Mouse (Mus musculus): Measurements from ENCODE around the gene Lsp1. TPM values are rescaled to one million over a fixed set of nuclear protein-coding genes. Genes with fewer than 3 reads are reported as not detected.

Lsp1 gene
- polyA plus RNA-seq, 1 experiment from 2014 or later = 5.5 TPM

DNA sequence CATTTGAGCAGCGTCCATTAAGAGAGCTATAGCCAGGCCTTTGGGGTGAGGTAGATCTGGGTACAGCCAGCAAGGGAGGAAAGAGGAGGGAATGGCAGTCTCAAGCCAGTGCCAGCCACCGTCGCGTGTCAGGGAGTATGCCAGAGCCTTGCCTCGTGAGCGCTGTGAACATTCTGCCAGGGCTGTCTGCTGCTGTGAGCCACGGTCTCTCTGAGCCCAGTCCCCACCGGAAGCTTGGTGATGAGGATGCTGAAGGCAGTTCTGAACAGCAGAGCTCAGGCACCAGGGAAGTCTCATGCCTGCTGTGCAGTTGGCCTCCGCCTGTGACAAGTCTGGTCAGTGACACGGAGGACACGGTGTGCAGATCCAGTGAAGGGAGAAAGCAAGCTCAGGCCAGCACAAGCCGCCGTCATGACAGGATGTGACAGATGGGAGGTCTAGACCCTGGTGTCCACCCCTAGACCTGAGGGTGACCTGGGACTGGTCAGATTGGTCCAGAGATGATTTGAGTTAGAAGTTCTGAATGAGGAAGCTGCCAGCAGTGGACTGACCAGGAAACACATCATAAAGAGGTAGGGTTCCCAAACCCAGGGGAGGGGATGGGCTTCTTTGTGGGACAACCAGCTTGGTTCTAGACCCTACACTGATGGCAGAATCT is 16.3 kb downstream of the Lsp1 start:
- no peak for ATAC-seq
- no peaks in the 10 kb centered on the region for H3K9me3 ChIP-seq (ENCODE audit: control insufficient read depth, low read length)
- H3K4me1 ChIP-seq (ENCODE audit: control insufficient read depth, insufficient read depth, low read depth, low read length) = peaks cover 10% of the 10 kb centered on the region
- no peak overlapping the region for H3K9ac ChIP-seq (ENCODE audit: low read depth, low read length)
- H3K4me3 ChIP-seq (ENCODE audit: low read length) = no peak overlapping the region
- H3K27me3 ChIP-seq (replicated peaks; ENCODE audit: control insufficient read depth, insufficient read depth, low read length) = no peaks in the 10 kb centered on the region; the same call in 1 of the 2 replicates
- no peak overlapping the region for H3K4me2 ChIP-seq (ENCODE audit: low read length)
- H3K27ac ChIP-seq (ENCODE audit: low read depth, low read length) = no peak overlapping the region
- H3K36me3 ChIP-seq (ENCODE audit: control insufficient read depth, insufficient read depth, low read length) = no peaks in the 10 kb centered on the region
- 82% methylated on average over 13 of the region's 13 CpGs for WGBS

DNA sequence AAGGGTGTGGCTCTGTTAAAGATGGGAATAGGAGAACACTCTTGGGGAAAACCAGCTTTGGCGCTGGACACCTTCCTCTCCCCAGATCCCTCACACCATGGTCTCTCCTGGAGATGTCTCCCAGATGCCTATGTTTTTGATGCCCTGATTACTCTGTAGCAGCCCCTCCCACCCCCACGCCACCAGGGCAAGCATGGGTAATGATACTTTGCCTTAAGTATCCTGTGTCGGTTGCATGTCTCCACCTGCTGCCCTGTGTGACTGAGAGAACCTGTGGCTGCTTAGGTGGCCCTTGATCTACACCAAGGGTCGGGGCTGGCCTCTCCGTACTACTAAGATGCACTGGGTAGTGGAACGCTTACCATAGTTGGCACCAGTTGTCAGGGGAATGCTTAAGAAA is 17.4 kb downstream of the Lsp1 start:
- H3K27ac ChIP-seq (ENCODE audit: low read depth, low read length) = no peak overlapping the region
- H3K9ac ChIP-seq (ENCODE audit: low read depth, low read length) = no peak overlapping the region
- H3K4me3 ChIP-seq (ENCODE audit: low read length) = no peak overlapping the region
- H3K9me3 ChIP-seq (ENCODE audit: control insufficient read depth, low read length) = no peaks in the 10 kb centered on the region
- WGBS = 93% methylated on average over 6 of the region's 6 CpGs
- peaks cover 10% of the 10 kb centered on the region for H3K4me1 ChIP-seq (ENCODE audit: control insufficient read depth, insufficient read depth, low read depth, low read length)
- H3K4me2 ChIP-seq (ENCODE audit: low read length) = no peak overlapping the region
- H3K36me3 ChIP-seq (ENCODE audit: control insufficient read depth, insufficient read depth, low read length) = no peaks in the 10 kb centered on the region
- H3K27me3 ChIP-seq (replicated peaks; ENCODE audit: control insufficient read depth, insufficient read depth, low read length) = no peaks in the 10 kb centered on the region; the same call in 1 of the 2 replicates
- no peak for ATAC-seq

DNA sequence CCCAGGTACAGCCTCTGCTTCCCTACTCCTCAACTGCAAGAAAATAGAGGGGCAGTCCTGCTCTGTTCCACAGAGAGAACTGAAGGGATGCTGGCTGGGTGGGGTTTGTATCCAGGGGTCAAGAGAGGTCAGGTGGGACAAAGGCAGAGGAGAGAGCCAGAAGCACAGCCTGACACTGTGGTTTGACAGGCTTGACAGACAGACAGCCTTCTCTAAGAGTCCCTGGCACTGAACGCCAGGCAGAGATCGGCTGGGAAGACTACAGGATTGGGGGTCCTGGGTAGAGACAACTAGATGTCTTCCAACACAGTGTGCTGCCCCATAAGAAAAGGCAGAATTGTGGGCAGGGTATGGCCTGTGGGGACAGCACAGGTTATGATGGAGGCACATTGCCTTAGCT is 18.0 kb downstream of the Lsp1 start:
- no peaks in the 10 kb centered on the region; the same call in 1 of the 2 replicates for H3K27me3 ChIP-seq (replicated peaks; ENCODE audit: control insufficient read depth, insufficient read depth, low read length)
- H3K9ac ChIP-seq (ENCODE audit: low read depth, low read length) = no peak overlapping the region
- H3K4me2 ChIP-seq (ENCODE audit: low read length) = no peak overlapping the region
- no peak overlapping the region for H3K27ac ChIP-seq (ENCODE audit: low read depth, low read length)
- H3K9me3 ChIP-seq (ENCODE audit: control insufficient read depth, low read length) = no peaks in the 10 kb centered on the region
- ATAC-seq = no peak
- no peaks in the 10 kb centered on the region for H3K36me3 ChIP-seq (ENCODE audit: control insufficient read depth, insufficient read depth, low read length)
- H3K4me1 ChIP-seq (ENCODE audit: control insufficient read depth, insufficient read depth, low read depth, low read length) = peaks cover 10% of the 10 kb centered on the region
- WGBS = 28% methylated on average over 2 of the region's 2 CpGs
- H3K4me3 ChIP-seq (ENCODE audit: low read length) = no peak overlapping the region

DNA sequence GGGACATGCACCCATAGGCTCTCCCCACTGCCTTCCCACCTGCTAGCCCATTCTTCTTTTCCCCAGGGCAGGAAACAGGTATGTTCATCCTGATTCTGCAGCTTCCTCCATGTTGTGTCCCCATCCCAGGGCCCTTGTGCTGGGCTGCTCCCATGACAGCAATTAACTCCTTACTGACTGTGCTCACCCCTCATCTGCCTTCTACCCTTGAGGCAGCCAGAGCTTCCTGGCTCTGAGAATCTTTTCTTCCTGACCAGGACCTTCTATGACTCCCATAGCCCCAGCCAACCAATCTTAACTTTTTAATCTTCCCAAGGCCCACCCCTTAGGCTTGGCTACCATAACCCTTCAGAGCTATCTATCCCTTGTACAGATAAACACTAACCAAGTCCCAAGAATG is 18.7 kb downstream of the Lsp1 start:
- Histone ChIP-seq H3K27ac (ENCODE audit: low read depth, low read length) (no peak overlapping the region), H3K9ac (ENCODE audit: low read depth, low read length) (no peak overlapping the region), H3K9me3 (ENCODE audit: control insufficient read depth, low read length) (no peaks in the 10 kb centered on the region), H3K36me3 (ENCODE audit: control insufficient read depth, insufficient read depth, low read length) (no peaks in the 10 kb centered on the region), H3K4me3 (ENCODE audit: low read length) (no peak overlapping the region), H3K4me2 (ENCODE audit: low read length) (no peak overlapping the region), H3K4me1 (ENCODE audit: control insufficient read depth, insufficient read depth, low read depth, low read length) (peaks cover 10% of the 10 kb centered on the region), H3K27me3 (replicated peaks; ENCODE audit: control insufficient read depth, insufficient read depth, low read length) (no peaks in the 10 kb centered on the region; the same call in 1 of the 2 replicates)
- ATAC-seq = no peak

DNA sequence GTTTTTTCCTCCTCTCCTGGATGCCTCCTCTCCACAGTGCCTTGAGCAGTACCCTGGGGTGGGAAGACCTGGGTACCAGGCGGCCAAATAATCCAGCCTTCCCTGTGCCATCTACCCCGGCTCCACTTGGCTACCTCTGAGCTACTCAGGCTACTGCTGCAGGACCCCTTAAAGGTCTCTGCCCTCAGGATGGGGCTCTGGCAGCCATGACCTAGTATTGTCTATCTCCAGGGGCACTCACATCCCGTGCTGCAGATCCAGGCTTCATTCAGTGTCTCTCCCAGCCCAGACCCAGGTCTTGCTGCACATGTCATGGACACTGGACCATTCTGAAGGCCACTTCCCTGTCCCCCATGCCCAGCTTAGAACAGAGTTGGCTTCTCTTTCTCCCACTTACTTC is 19.3 kb downstream of the Lsp1 start:
- Histone ChIP-seq H3K27ac (ENCODE audit: low read depth, low read length) (no peak overlapping the region), H3K4me2 (ENCODE audit: low read length) (no peak overlapping the region), H3K27me3 (replicated peaks; ENCODE audit: control insufficient read depth, insufficient read depth, low read length) (no peaks in the 10 kb centered on the region; the same call in 1 of the 2 replicates), H3K36me3 (ENCODE audit: control insufficient read depth, insufficient read depth, low read length) (no peaks in the 10 kb centered on the region), H3K9ac (ENCODE audit: low read depth, low read length) (no peak overlapping the region), H3K4me1 (ENCODE audit: control insufficient read depth, insufficient read depth, low read depth, low read length) (peaks cover 10% of the 10 kb centered on the region), H3K9me3 (ENCODE audit: control insufficient read depth, low read length) (no peaks in the 10 kb centered on the region), H3K4me3 (ENCODE audit: low read length) (no peak overlapping the region)
- 98% methylated on average over 3 of the region's 3 CpGs for WGBS
- no peak for ATAC-seq

DNA sequence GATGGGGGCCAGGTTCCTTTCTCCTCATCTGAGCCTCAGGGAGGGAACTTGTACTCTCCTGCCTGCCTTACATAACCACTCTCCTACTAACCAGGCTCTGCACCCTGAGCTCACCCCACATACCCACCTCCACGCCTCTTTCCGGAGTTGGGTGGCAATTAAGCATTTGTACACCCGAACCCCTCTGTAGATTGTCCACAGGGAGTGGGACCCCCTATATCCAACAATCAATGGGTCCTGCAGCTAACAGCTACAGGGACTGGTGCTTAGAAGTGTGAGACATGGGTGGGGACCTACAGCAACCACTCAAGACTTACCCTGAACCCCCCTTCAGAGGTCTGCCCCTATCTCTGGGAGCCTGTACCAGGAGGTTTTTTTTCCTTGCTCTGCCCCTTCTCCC is 20.1 kb downstream of the Lsp1 start:
- Histone ChIP-seq H3K27ac (ENCODE audit: low read depth, low read length) (no peak overlapping the region), H3K36me3 (ENCODE audit: control insufficient read depth, insufficient read depth, low read length) (no peaks in the 10 kb centered on the region), H3K4me1 (ENCODE audit: control insufficient read depth, insufficient read depth, low read depth, low read length) (peaks cover 10% of the 10 kb centered on the region), H3K4me2 (ENCODE audit: low read length) (no peak overlapping the region), H3K27me3 (replicated peaks; ENCODE audit: control insufficient read depth, insufficient read depth, low read length) (no peaks in the 10 kb centered on the region; the same call in 1 of the 2 replicates), H3K9me3 (ENCODE audit: control insufficient read depth, low read length) (no peaks in the 10 kb centered on the region), H3K4me3 (ENCODE audit: low read length) (no peak overlapping the region), H3K9ac (ENCODE audit: low read depth, low read length) (no peak overlapping the region)
- 91% methylated on average over 3 of the region's 3 CpGs for WGBS
- ATAC-seq = no peak

DNA sequence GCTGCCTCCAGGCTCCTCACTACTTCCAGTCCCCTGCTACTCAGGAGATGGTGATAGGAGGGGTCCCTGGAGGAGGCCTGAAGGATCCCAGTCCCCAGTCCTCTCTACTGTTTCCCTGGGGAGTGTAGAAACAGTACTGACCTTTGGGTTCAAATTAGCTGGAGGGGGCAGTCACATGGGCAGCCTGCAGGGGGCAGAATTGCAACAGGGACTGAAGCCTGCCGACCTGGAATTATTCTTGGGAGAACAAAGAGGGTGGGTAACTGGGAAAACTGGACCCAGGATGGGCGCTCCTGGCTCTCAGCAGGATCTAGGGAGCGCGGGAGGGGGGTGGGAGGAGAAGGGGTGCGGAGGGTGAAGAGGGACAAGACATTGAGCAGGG is 20.6 kb downstream of the Lsp1 start:
- Histone ChIP-seq H3K9ac (ENCODE audit: low read depth, low read length) (peak overlapping the region; percentile 33), H3K4me1 (ENCODE audit: control insufficient read depth, insufficient read depth, low read depth, low read length) (peaks cover 10% of the 10 kb centered on the region), H3K4me2 (ENCODE audit: low read length) (peak overlapping the region; percentile 51), H3K9me3 (ENCODE audit: control insufficient read depth, low read length) (no peaks in the 10 kb centered on the region), H3K27ac (ENCODE audit: low read depth, low read length) (peak overlapping the region; percentile 48; the same call in 1 of the 2 replicates), H3K4me3 (ENCODE audit: low read length) (peak overlapping the region; percentile 26), H3K27me3 (replicated peaks; ENCODE audit: control insufficient read depth, insufficient read depth, low read length) (no peaks in the 10 kb centered on the region; the same call in 1 of the 2 replicates), H3K36me3 (ENCODE audit: control insufficient read depth, insufficient read depth, low read length) (no peaks in the 10 kb centered on the region)
- 0 out of 2 replicates have a peak, but pooled peaks have one; percentile 4 for ATAC-seq
- 4% methylated on average over 5 of the region's 5 CpGs for WGBS

DNA sequence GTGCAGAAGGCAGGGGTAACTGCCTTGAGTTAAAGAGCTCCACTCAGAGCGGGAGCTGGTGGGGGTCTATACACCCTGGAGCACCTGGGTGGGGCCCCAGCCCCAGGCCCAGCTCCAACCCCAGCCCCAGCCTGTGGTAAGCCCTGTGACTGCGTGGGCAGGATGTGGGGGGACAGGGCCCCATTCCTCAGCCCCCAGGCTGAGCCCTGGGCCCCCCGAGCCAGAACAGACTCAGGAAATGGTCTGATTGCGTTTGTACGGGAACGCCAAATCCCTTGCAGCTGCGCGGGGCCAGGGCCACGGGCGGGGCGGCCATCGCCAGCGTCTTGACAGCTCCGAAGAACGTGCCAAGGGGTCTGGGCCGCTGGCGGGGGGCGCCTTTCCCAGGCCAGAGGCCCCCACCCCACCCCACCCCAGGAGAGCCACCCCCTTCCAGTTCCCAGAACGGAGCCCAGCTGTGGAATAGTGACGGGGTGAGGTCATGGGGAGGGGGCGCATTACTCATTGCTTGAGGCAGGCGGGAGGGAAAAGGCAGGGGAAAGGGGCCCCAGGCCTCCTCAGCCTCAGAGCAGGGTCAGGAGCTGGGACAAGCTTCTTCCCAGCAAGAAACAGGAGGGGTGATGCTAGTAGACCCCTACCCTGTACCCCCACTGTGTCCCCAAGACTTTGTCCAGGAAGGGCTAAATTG is 21.1 kb downstream of the Lsp1 start:
- under 1% methylated on average over 19 of the region's 22 CpGs for WGBS
- peak; percentile 69 for ATAC-seq
- H3K9ac ChIP-seq (ENCODE audit: low read depth, low read length) = peak overlapping the region; percentile 33
- peak overlapping the region; percentile 51 for H3K4me2 ChIP-seq (ENCODE audit: low read length)
- peaks cover 10% of the 10 kb centered on the region for H3K4me1 ChIP-seq (ENCODE audit: control insufficient read depth, insufficient read depth, low read depth, low read length)
- H3K9me3 ChIP-seq (ENCODE audit: control insufficient read depth, low read length) = no peaks in the 10 kb centered on the region
- H3K27ac ChIP-seq (ENCODE audit: low read depth, low read length) = peak overlapping the region; percentile 48
- H3K4me3 ChIP-seq (ENCODE audit: low read length) = peak overlapping the region; percentile 26
- no peaks in the 10 kb centered on the region; the same call in 1 of the 2 replicates for H3K27me3 ChIP-seq (replicated peaks; ENCODE audit: control insufficient read depth, insufficient read depth, low read length)
- no peaks in the 10 kb centered on the region for H3K36me3 ChIP-seq (ENCODE audit: control insufficient read depth, insufficient read depth, low read length)

DNA sequence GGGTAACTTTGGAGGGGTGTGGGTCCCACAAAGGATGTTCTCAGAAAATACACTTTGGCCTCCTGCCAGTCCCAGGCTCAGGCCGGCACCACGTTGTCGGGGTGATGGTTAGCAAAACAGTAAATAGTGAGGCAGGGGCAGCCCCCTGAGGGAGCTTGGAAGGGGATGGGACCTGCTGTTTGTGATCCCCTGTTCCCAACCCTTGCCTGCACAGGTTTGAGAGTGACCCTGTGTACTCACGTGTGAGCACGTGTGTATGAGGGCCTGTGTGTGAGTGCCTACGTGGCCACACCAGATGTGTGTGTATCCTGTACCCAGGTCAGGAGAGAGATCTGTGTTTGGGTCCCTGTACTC is 21.6 kb downstream of the Lsp1 start:
- no peaks in the 10 kb centered on the region for H3K36me3 ChIP-seq (ENCODE audit: control insufficient read depth, insufficient read depth, low read length)
- H3K9me3 ChIP-seq (ENCODE audit: control insufficient read depth, low read length) = no peaks in the 10 kb centered on the region
- H3K9ac ChIP-seq (ENCODE audit: low read depth, low read length) = no peak overlapping the region
- ATAC-seq = peak; percentile 38
- peak overlapping the region; percentile 48 for H3K27ac ChIP-seq (ENCODE audit: low read depth, low read length)
- WGBS = 25% methylated on average over 6 of the region's 6 CpGs
- no peak overlapping the region; the same call in 1 of the 2 replicates for H3K4me2 ChIP-seq (ENCODE audit: low read length)
- no peaks in the 10 kb centered on the region; the same call in 1 of the 2 replicates for H3K27me3 ChIP-seq (replicated peaks; ENCODE audit: control insufficient read depth, insufficient read depth, low read length)
- peaks cover 14% of the 10 kb centered on the region for H3K4me1 ChIP-seq (ENCODE audit: control insufficient read depth, insufficient read depth, low read depth, low read length)
- no peak overlapping the region for H3K4me3 ChIP-seq (ENCODE audit: low read length)
